Mouse (Mus musculus): ENCODE results near the gene Rab1a. TPM values are rescaled to one million over a fixed set of nuclear protein-coding genes. Genes with fewer than 3 reads are reported as not detected.

Rab1a gene
- total and polyA plus RNA-seq, 2 experiments: 50.4 to 93.4 TPM

- TF ChIP-seq CTCF (IDR thresholded peaks at IDR 0.05; ENCODE audit: low read depth, low read length) (no peak), POLR2A (IDR thresholded peaks at IDR 0.05; ENCODE audit: extremely low read depth, insufficient read depth, low read length) (no peak)
- Histone ChIP-seq H3K79me2 (ENCODE audit: control insufficient read depth, insufficient read depth, low read length) (no peaks in the 10 kb centered on the region), H3K27me3 (ENCODE audit: control insufficient read depth, insufficient read depth, low read length) (no peaks in the 10 kb centered on the region), H3K36me3 (ENCODE audit: control insufficient read depth, insufficient read depth, low read length) (no peaks in the 10 kb centered on the region), H3K4me3 (ENCODE audit: insufficient read depth, low read depth, low read length) (no peak overlapping the region), H3K9ac (ENCODE audit: low read depth, low read length) (no peak overlapping the region), H3K4me1 (ENCODE audit: control insufficient read depth, insufficient read depth, low read length) (no peaks in the 10 kb centered on the region), H3K27ac (replicated peaks; ENCODE audit: insufficient read depth, low read depth, low read length) (no peak overlapping the region)
- WGBS: 76% methylated on average over 2 of the region's 2 CpGs
- no peak for DNase-seq (ENCODE audit: extremely low read depth, low read depth, low spot score)
These were observed 74.7 kb downstream of the Rab1a start for GRCm38 (mm10) chr11:20275974-20276373.

Other genes starting within 250 kb of the Rab1a start
- 67.3 and 68.8 TPM in 2 replicates for gene Actr2, start 88.5 kb upstream of the Rab1a start, total RNA-seq (2014; rRNA removed)
- 16.6 and 17.4 TPM in 2 replicates for gene Actr2, start 88.5 kb upstream of the Rab1a start, polyA plus RNA-seq (2012; rRNA removed)
- 5.8 and 7.6 TPM in 2 replicates for gene Cep68, start 48.0 kb downstream of the Rab1a start, total RNA-seq (2014; rRNA removed)
- 7.3 and 7.8 TPM in 2 replicates for gene Cep68, start 48.0 kb downstream of the Rab1a start, polyA plus RNA-seq (2012; rRNA removed)
- gene Slc1a4, start 131.3 kb downstream of the Rab1a start, total RNA-seq (2014; rRNA removed): 1.8 and 3.5 TPM in 2 replicates
- 3.3 and 5.0 TPM in 2 replicates for gene Slc1a4, start 131.3 kb downstream of the Rab1a start, polyA plus RNA-seq (2012; rRNA removed)

All from liver, adult 2 months (tissue).